Mouse (Mus musculus) frontal cortex, adult (tissue): ENCODE results near the gene Rbl1.
A peak's percentile ranks its signal among the peaks of the same experiment; 100 is the strongest.

Source experiments
- ATAC-seq: cut with Nextera tagmentation; 2 replicates; pipeline ENCODE4 v1.9.2; 2017; ENCODE audit warnings: mild to moderate bottlenecking, moderate library complexity, mixed read lengths; ENCODE audit not compliant: low TSS enrichment

Rbl1 gene

GRCm38 (mm10) chr2:157133769-157134478 is 70.4 kb downstream of the Rbl1 start:
- ATAC-seq = no peak

DNA sequence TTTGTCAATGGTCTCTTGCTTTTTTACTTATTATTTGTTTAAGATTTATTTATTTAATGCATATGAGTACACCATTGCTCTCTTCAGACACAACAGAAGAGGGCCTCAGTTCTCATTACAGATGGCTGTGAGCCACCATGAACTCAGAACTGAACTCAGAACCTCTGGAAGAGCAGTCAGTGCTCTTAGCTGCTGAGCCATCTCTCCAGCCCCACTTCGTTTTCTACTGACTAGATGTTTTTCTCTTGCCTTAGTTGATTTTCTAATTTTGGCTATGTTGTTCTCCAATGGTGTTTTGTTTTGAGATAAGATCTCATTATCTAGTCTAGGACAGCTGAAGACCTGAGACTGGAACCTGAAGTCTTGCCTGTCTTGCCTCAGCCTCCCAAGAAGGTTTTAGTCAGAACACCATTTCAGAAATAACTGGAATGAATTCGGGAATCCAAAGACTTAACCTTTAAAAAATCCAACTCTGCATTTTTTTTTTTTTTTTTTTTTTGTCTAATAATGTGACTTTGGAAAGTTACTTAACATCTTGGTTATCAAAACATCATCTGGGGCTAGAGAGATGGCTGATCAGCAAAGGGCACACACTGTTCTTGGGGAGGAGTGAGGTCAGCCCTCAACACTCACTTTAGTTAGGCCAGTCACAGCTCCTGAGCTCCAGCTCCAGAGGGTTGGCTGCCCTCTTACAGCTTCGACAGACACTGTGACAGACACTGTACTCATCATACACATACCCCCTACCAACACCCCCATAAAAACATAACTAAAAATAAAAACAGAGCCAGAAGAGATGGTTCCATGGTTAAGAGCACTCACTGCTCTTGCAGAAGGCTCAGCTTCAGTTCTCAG is 71.4 kb downstream of the Rbl1 start:
- ATAC-seq = no peak

DNA sequence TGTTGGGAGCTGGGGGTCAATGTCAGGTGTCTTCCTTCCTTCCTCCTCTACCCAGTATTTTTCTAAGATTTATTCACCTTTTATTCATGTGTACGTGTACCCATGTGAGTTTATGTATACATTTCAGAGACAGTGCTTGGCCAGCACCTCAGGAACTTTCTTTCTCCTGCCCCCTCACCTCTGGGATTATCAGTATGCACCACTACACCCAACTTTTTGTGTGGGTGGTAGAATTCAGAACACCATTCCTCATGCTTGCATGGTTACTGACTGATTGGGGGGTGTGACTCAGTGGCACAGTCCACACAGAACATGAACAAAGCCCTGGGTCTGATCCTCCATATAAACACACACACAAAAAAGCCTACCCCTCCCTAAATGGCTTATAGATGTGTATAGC is 72.2 kb downstream of the Rbl1 start:
- ATAC-seq = no peak

GRCm38 (mm10) chr2:157130813-157131514 is 73.4 kb downstream of the Rbl1 start:
- ATAC-seq = no peak

DNA sequence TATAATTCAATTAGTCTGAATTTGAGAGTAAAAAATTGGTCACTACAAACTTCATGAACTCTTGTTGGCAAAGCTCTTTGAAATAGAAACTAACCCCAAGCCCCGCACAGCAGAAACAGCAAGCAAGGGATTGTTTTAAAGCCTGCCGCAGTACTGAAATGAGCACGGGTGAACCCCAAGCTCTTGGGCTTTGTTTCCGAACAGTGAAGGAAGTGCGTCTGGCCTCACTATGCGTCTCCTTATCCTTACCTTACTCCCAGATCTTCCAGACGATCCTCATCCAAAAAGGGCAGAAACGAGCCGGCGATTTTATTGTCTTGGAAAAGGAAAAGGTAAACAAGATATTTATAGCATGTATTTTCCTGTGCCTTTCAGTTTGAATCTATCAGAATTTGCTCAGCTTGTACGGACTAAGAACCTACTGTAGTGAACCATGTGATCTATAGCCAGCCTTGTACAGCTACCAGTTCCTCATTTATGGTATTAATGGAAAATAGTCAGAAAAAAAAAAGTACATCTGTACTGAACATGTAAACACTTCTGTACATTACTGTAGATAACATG is 74.7 kb downstream of the Rbl1 start:
- no peak for ATAC-seq

DNA sequence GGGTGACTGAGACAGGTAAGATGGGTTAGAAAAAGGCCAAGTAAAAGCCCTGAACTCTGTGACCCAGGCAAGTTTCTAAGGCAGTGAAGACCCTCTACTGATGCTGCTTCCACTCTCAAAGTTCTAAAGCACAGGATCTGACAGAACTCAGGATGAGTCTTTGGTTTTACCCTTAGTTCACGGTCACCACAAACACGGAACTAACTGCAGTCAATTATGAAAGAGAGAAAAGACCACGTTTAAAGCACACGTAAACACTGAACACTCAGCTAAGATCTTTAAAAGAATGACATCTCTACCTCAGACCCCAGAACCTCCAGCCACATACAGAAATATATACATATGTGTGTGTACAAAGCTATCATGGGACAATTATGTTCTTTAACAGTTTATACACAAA is 75.2 kb downstream of the Rbl1 start:
- no peak for ATAC-seq

GRCm38 (mm10) chr2:157128072-157128471 is 76.3 kb downstream of the Rbl1 start:
- ATAC-seq = no peak

- ATAC-seq = no peak
Measured at GRCm38 (mm10) chr2:157127370-157127769, 77.0 kb downstream of the Rbl1 start.

DNA sequence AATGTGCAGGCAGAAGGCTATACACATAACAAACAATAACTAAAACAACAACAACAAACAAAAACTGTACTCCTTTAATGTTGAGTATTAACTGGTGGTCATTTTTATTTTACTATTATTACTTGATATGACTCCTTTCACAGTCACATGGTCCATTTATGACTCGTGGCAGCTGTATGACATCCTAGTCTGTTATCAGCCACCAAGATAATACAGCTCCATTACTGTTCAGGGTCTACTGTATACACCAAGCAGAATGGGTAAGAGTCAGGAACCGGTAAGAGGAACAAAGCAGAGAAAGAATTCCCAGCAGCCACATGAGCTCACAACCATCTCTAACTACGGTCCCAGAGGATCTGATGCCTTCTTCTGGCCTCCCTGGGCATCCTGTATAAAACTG is 79.1 kb downstream of the Rbl1 start:
- ATAC-seq = no peak

- no peak for ATAC-seq
Measured at GRCm38 (mm10) chr2:157121766-157122165, 82.6 kb downstream of the Rbl1 start.

- ATAC-seq = no peak
Measured at GRCm38 (mm10) chr2:157119075-157119474, 85.3 kb downstream of the Rbl1 start.

DNA sequence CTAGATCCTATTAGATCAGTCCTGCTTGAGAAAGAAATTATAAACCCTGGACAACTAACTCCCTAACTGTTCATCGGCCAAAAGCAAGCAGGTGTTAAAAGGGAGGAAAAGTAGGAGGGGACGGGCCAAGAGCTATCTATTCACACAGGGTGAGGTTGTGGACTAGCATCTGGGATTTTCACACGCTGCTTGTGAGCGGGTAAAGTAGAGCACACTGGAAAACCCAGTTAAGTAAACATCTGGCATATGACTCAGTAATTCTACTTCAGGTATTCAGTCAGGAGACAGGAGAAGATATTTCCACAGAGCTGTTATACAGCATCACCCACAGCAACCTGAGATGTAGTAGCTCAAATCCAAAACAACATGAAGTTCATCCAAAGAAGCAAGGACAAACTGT is 85.8 kb downstream of the Rbl1 start:
- ATAC-seq = no peak

GRCm38 (mm10) chr2:157116964-157117363 is 87.4 kb downstream of the Rbl1 start:
- ATAC-seq = no peak

GRCm38 (mm10) chr2:157108236-157108635 is 96.1 kb downstream of the Rbl1 start:
- ATAC-seq = no peak

- no peak for ATAC-seq
Measured at GRCm38 (mm10) chr2:157104454-157104853, 99.9 kb downstream of the Rbl1 start.

GRCm38 (mm10) chr2:157102256-157102655 is 102.1 kb downstream of the Rbl1 start:
- ATAC-seq = no peak

- peak; percentile 70 for ATAC-seq
Measured at GRCm38 (mm10) chr2:157101650-157102049, 102.7 kb downstream of the Rbl1 start.

- ATAC-seq = no peak
Measured at GRCm38 (mm10) chr2:157100319-157100605, 104.1 kb downstream of the Rbl1 start.

- no peak for ATAC-seq
Measured at GRCm38 (mm10) chr2:157099532-157100318, 104.6 kb downstream of the Rbl1 start.
